Mouse (Mus musculus) B cell, adult 2 months (primary cell): ENCODE results near the gene Rbm12b1.
A peak's percentile ranks its signal among the peaks of the same experiment; 100 is the strongest.
"Not testable (repeated sequence)": the region's sequence is repeated elsewhere in the genome, so short reads cannot be mapped to it uniquely, and the experiment has no call there.

Experiments used
- DNase-seq, 2 experiments: peaks; one replicate each; pipeline ENCODE4 v3.0.0; 2022

Rbm12b1 gene

DNA sequence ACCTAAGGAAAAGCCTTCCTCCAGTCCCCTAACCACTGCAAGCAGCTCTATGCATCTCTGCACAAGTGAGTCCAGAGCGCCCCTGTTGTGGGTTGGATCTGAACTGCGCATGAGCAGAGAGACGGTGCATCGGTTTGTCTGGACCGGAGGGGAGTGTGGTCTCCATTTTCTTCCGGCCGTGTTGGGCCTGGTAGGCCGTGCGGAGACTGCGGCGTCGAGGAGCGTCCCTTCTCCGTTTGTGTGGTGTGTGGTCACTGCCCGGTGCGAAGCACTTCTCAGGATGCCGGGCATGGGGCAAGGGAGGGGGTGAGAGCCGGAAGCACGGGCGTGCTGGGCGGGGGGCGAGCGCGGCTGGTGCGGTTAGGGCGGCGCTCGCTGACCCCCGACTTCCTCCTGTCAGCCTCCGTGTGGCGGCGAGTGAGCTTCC is at the start of gene Rbm12b1:
Rbm12b1 (plus strand) TSS at position 124 of the 427 bp plus-strand sequence.
- peak; percentile 72 to 77 for DNase-seq

GRCm38 (mm10) chr4:12140592-12141062 is 563 bp downstream of the Rbm12b1 start:
- peak; percentile 26 to 36 for DNase-seq

DNA sequence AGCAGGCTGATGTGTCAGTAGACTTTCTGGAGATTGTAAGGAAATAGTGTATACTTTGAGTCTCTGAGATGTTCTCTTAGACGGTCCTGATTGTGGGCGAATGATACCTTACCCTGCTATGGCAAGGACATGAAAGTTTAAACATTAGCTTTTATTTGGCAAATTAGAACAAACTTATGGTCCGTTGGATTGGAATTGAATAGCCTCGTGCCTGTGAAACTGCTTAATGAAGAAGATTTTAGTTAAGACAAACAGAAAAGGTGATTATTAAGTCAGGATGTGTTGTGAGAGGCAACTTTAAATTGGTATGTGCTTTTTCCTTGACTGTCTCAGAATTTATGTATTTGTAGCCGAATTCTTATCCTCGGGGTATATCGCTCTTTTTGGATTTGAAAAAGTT is 1.5 kb downstream of the Rbm12b1 start:
- DNase-seq = not testable (repeated sequence)

DNA sequence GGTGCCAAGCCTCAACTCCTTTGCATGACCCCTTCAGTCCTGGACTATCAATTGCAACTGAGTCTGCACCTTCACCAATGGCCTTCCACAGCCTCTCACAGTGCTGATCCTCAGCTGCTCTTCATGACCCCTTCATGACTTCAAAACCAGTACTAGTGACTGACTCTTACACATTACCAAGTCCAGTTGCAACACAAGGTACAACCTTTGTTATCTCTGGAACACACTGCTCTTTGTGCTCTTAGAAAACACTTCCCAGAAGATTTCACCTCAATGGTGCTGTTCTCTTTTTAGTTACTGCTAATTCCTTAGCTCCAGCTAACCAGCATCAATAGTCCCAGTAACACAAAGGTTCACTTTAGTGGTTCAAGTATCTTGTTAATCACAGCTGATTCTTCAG is 7.6 kb downstream of the Rbm12b1 start:
- DNase-seq = no peak

DNA sequence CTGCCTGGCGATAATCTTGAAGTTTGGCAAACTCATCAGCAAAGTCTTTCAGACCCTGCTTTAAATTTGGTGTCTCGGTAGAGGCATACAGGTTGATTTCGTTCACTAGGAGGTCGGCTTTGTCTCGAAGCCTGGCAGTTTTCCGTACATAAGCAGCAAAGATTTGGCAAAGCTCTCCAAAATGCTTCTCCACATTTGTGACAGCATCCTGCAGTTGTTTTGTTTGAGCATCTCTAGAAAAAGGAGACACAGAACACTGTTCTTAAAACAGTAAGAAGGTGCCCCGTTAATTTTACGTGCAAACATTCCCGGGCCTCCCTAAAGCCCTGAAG is 30.9 kb downstream of the Rbm12b1 start:
- DNase-seq = no peak

DNA sequence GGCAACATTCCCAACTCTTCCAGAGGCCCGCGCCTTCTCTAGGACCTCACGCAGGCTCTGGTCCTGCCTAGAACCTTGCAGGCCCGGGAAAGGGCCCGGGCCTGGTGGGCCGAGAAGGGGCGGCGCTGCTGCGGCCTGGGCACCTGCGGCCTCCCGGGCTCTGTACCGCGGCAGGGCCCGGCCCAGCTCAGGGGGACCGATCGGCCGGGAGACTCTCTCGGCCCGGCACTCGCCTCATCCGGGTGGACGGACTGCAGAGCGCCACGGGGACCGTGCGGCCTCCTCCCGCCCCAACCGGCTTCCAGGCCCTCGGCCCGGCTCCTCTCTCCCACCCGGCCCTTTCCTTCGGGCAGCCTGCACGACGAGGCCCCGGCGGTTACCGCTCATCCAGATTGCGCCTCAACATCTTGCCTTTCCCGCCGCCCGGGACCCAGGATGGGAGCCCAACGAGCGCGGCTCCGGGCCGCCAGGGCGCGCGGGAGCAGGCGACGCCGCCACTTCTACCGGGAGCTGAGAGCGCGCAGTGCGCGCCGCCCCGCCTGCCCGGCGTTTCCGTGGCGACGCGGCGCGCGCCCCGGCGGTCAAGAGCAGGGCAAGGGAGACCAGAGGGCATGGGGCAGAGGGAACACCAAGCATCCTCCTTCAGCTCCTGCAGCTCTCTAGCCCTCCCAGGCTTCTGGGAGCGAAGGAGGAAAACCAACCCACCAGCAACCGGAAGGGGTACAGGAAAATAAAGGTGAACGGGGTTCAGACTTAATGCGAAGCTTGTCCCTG is 31.4 kb downstream of the Rbm12b1 start, which contains the start of gene Fam92a:
Fam92a (minus strand) TSS at position 698 of the 774 bp plus-strand sequence.
- DNase-seq = peak; percentile 41 to 53

- no peak for DNase-seq
Measured at GRCm38 (mm10) chr4:12178992-12179391, 38.9 kb downstream of the Rbm12b1 start.
